Mouse (Mus musculus): Measurements from ENCODE around the gene Npr1. TPM values are rescaled to one million over a fixed set of nuclear protein-coding genes. Genes with fewer than 3 reads are reported as not detected.
A peak's percentile ranks its signal among the peaks of the same experiment; 100 is the strongest.

Npr1 gene
- total and polyA plus RNA-seq, 2 experiments from 2014 or later = 2.0 to 4.1 TPM

GRCm38 (mm10) chr3:90505216-90505615, 39.5 kb upstream of the Npr1 start:
- H3K4me3 ChIP-seq (ENCODE audit: low read depth, low read length) = no peak overlapping the region
- WGBS = 92% methylated on average over 5 of the region's 5 CpGs
- H3K4me1 ChIP-seq (ENCODE audit: insufficient read depth, low read length) = peaks cover 10% of the 10 kb centered on the region; the same call in 1 of the 2 replicates
- H3K9ac ChIP-seq (replicated peaks; ENCODE audit: low read length, poor library complexity, severe bottlenecking) = no peak overlapping the region
- no peak for ATAC-seq (ENCODE audit: low FRiP score)
- H3K36me3 ChIP-seq (ENCODE audit: insufficient read depth, low read length) = peaks cover 23% of the 10 kb centered on the region; the same call in 1 of the 2 replicates
- no peaks in the 10 kb centered on the region for H3K27me3 ChIP-seq (ENCODE audit: insufficient read depth, low read length)
- no peak overlapping the region for H3K27ac ChIP-seq (ENCODE audit: low read depth, low read length)
- no peak for DNase-seq (ENCODE audit: low spot score)
- TF ChIP-seq CTCF (IDR thresholded peaks at IDR 0.05) = no peak
- H3K9me3 ChIP-seq (ENCODE audit: low read length) = no peaks in the 10 kb centered on the region
- H3K4me2 ChIP-seq (ENCODE audit: low read depth, low read length, poor library complexity, severe bottlenecking) = no peak overlapping the region

DNA sequence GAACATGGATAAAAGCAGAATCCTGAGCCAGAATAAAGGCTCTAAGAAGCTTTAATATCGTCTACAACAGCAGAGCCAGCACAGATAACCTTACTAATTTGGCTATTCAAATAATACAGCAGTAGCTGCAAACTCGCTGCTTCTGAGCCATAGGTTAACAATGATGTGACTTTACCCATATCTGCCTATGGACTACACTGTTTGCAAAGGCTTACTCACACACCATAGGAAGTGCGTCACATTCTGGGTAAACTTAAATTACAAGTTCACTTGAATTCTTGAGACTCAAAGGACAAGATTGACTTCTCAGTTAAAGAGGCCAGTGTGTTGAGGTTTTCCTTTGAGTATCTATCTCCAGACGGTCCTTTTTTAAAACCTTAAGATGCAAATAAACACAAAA, 37.8 kb upstream of the Npr1 start:
- ATAC-seq (ENCODE audit: low FRiP score) = no peak
- H3K27ac ChIP-seq (ENCODE audit: low read depth, low read length) = no peak overlapping the region
- WGBS = 71% methylated on average over 4 of the region's 4 CpGs
- no peak overlapping the region for H3K4me2 ChIP-seq (ENCODE audit: low read depth, low read length, poor library complexity, severe bottlenecking)
- H3K9ac ChIP-seq (replicated peaks; ENCODE audit: low read length, poor library complexity, severe bottlenecking) = no peak overlapping the region
- no peak overlapping the region for H3K4me3 ChIP-seq (ENCODE audit: low read depth, low read length)
- TF ChIP-seq CTCF (IDR thresholded peaks at IDR 0.05) = no peak
- peaks cover 31% of the 10 kb centered on the region; the same call in 1 of the 2 replicates for H3K36me3 ChIP-seq (ENCODE audit: insufficient read depth, low read length)
- no peak for DNase-seq (ENCODE audit: low spot score)
- H3K9me3 ChIP-seq (ENCODE audit: low read length) = no peaks in the 10 kb centered on the region
- H3K27me3 ChIP-seq (ENCODE audit: insufficient read depth, low read length) = no peaks in the 10 kb centered on the region
- peaks cover 7% of the 10 kb centered on the region; the same call in 1 of the 2 replicates for H3K4me1 ChIP-seq (ENCODE audit: insufficient read depth, low read length)

- Histone ChIP-seq H3K36me3 (ENCODE audit: insufficient read depth, low read length) (peaks cover 40% of the 10 kb centered on the region), H3K27me3 (ENCODE audit: insufficient read depth, low read length) (no peaks in the 10 kb centered on the region)
- no peak for DNase-seq (ENCODE audit: low spot score)
Observed at GRCm38 (mm10) chr3:90497597-90497996, 31.9 kb upstream of the Npr1 start.

DNA sequence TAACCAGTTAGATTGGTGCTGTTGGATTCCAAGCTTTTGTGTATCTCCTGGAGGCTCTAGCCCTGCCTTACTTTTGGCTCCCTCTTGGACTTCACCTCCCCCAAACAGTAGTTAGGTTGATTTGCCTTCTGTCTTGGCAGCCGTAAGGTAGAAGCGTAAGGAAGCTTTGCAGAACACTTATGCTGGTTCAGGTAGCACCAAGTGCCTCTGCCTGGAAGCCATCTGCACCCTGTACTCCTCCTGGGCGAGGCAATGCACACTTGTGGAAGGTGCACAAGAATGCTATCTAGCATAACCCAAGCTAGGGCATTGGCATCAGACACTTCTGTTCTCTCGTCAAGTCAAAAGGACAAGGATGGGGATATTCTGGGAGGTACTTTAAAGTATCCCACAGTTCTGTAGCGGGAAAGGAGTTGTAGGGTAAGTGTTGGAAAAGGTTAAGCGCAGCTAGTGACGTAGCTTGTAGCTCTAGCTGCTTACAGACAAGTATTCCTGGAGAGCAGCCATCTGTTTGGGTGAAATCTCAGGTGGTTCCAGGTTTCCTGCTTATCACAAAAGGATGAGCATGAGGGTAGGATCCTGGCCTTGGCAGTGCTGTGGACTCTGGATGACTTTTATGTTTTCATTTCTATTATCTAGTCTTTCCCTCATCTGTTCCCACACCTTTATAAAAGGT, 30.3 kb upstream of the Npr1 start:
- 92% methylated on average over 7 of the region's 7 CpGs for WGBS
- no peak for ATAC-seq (ENCODE audit: low FRiP score)

More at GRCm38 (mm10) chr3:90497597-90497996, 31.9 kb upstream of the Npr1 start:
- Histone ChIP-seq H3K9ac (replicated peaks; ENCODE audit: low read length, poor library complexity, severe bottlenecking) (no peak overlapping the region), H3K27ac (ENCODE audit: low read depth, low read length) (no peak overlapping the region), H3K4me3 (ENCODE audit: low read depth, low read length) (no peak overlapping the region), H3K9me3 (ENCODE audit: low read length) (no peaks in the 10 kb centered on the region), H3K4me1 (ENCODE audit: insufficient read depth, low read length) (no peaks in the 10 kb centered on the region), H3K4me2 (ENCODE audit: low read depth, low read length, poor library complexity, severe bottlenecking) (no peak overlapping the region)
- no peak for TF ChIP-seq CTCF (IDR thresholded peaks at IDR 0.05)
- no peak for ATAC-seq (ENCODE audit: low FRiP score)

DNA sequence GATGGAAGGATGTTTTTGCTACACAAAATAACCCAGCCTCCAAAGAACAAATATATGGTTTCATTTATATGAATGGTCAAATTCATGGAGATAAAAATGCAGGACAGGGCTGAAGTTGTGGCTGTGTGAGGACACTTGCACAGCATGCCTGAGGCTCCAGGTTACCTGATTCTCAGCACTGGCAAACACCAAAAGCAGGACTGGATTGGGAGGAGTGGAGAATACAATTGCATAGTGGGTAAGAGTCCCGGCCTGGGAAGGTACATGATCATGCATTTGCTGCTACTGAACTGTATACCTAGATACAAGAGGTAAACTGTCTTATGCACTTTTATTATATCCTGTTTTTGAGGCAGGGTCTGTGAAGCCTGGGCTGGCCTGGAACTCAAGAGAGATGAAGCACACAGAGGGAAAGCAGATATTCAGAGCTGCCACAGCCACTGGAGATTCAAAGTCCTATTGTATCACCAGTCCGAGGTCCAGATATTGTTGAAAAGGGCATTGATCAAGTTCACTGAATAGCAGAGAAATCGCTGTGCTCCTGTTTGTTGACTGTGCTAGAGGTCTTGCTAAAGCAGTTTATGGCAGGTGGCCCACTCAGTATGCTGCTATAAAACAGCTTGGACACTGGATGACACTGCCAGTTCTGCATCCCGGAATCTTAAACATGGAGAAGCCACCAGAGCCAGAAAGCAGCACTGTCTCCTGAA, 28.3 kb upstream of the Npr1 start:
- 61% methylated on average over 4 of the region's 4 CpGs for WGBS
- no peak overlapping the region for H3K9ac ChIP-seq (replicated peaks; ENCODE audit: low read length, poor library complexity, severe bottlenecking)
- TF ChIP-seq CTCF (IDR thresholded peaks at IDR 0.05) = no peak

More for the DNA sequence above, 30.3 kb upstream of the Npr1 start:
- no peak overlapping the region for H3K4me2 ChIP-seq (ENCODE audit: low read depth, low read length, poor library complexity, severe bottlenecking)
- no peak for TF ChIP-seq CTCF (IDR thresholded peaks at IDR 0.05)
- no peaks in the 10 kb centered on the region for H3K27me3 ChIP-seq (ENCODE audit: insufficient read depth, low read length)
- H3K27ac ChIP-seq (ENCODE audit: low read depth, low read length) = no peak overlapping the region
- peaks cover 33% of the 10 kb centered on the region for H3K36me3 ChIP-seq (ENCODE audit: insufficient read depth, low read length)
- H3K9ac ChIP-seq (replicated peaks; ENCODE audit: low read length, poor library complexity, severe bottlenecking) = no peak overlapping the region
- no peak overlapping the region for H3K4me3 ChIP-seq (ENCODE audit: low read depth, low read length)
- DNase-seq (ENCODE audit: low spot score) = no peak
- no peaks in the 10 kb centered on the region for H3K4me1 ChIP-seq (ENCODE audit: insufficient read depth, low read length)
- no peaks in the 10 kb centered on the region for H3K9me3 ChIP-seq (ENCODE audit: low read length)

GRCm38 (mm10) chr3:90491350-90491749, 25.7 kb upstream of the Npr1 start:
- TF ChIP-seq CTCF (IDR thresholded peaks at IDR 0.05) = peak; percentile 58
- Histone ChIP-seq H3K27me3 (ENCODE audit: insufficient read depth, low read length) (no peaks in the 10 kb centered on the region), H3K4me2 (ENCODE audit: low read depth, low read length, poor library complexity, severe bottlenecking) (no peak overlapping the region), H3K4me3 (ENCODE audit: low read depth, low read length) (no peak overlapping the region), H3K36me3 (ENCODE audit: insufficient read depth, low read length) (peaks cover 29% of the 10 kb centered on the region), H3K9ac (replicated peaks; ENCODE audit: low read length, poor library complexity, severe bottlenecking) (no peak overlapping the region), H3K9me3 (ENCODE audit: low read length) (no peaks in the 10 kb centered on the region), H3K4me1 (ENCODE audit: insufficient read depth, low read length) (no peaks in the 10 kb centered on the region), H3K27ac (ENCODE audit: low read depth, low read length) (no peak overlapping the region)
- 40% methylated on average over 2 of the region's 2 CpGs for WGBS
- ATAC-seq (ENCODE audit: low FRiP score) (peak; percentile 41; the same call in 1 of the 2 replicates), DNase-seq (ENCODE audit: low spot score) (peak; percentile 33)

More for the DNA sequence above, 28.3 kb upstream of the Npr1 start:
- DNase-seq (ENCODE audit: low spot score) = no peak
- Histone ChIP-seq H3K4me1 (ENCODE audit: insufficient read depth, low read length) (no peaks in the 10 kb centered on the region), H3K4me3 (ENCODE audit: low read depth, low read length) (no peak overlapping the region), H3K36me3 (ENCODE audit: insufficient read depth, low read length) (peaks cover 29% of the 10 kb centered on the region), H3K27me3 (ENCODE audit: insufficient read depth, low read length) (no peaks in the 10 kb centered on the region), H3K27ac (ENCODE audit: low read depth, low read length) (no peak overlapping the region), H3K4me2 (ENCODE audit: low read depth, low read length, poor library complexity, severe bottlenecking) (no peak overlapping the region), H3K9me3 (ENCODE audit: low read length) (no peaks in the 10 kb centered on the region)
- no peak for ATAC-seq (ENCODE audit: low FRiP score)
